Mouse (Mus musculus) intestine, embryonic 14.5 days (tissue): ENCODE measurements around the gene Rasa3. TPM values are rescaled to one million over a fixed set of nuclear protein-coding genes. Genes with fewer than 3 reads are reported as not detected.

Source experiments
- ATAC-seq: fragments of 200-750 bp; cut with Nextera tagmentation; replicated peaks from 2 replicates; pipeline ENCODE4 v1.8.0; 2017; ENCODE audit warnings: low read depth, moderate number of reproducible peaks, moderate TSS enrichment, moderate library complexity; ENCODE audit not compliant: low FRiP score, low TSS enrichment
- DNase-seq: peaks from one replicate; pipeline ENCODE4 v3.0.0-alpha.2; 2018; ENCODE audit warnings: low spot score
- H3K27ac ChIP-seq: fragments of 300-500 bp; sonication (generic); 2 replicates; pipeline ENCODE4 v1.5.1; 2014; ENCODE audit warnings: low read depth, mild to moderate bottlenecking, control low read depth
- H3K27me3 ChIP-seq: fragments of 300-500 bp; sonication (generic); replicated peaks from 2 replicates; pipeline ENCODE4 v1.6.1; 2014; ENCODE audit warnings: low read length, control low read depth; ENCODE audit not compliant: control insufficient read depth, insufficient read depth
- H3K36me3 ChIP-seq: fragments of 300-500 bp; sonication (generic); 2 replicates; pipeline ENCODE4 v1.6.1; 2014; ENCODE audit warnings: low read length, control low read depth; ENCODE audit not compliant: control insufficient read depth, insufficient read depth
- H3K4me1 ChIP-seq: fragments of 300-500 bp; sonication (generic); replicated peaks from 2 replicates; pipeline ENCODE4 v1.6.1; 2014; ENCODE audit warnings: low read length, control low read depth, mixed read lengths; ENCODE audit not compliant: control insufficient read depth, insufficient read depth
- H3K4me2 ChIP-seq: fragments of 300-500 bp; sonication (generic); 2 replicates; pipeline ENCODE4 v1.6.1; 2014; ENCODE audit warnings: low read length
- H3K4me3 ChIP-seq: fragments of 300-500 bp; sonication (generic); 2 replicates; pipeline ENCODE4 v1.5.1; 2014; ENCODE audit warnings: low read depth, low read length, control low read depth, mixed read lengths
- H3K9ac ChIP-seq: fragments of 300-500 bp; sonication (generic); 2 replicates; pipeline ENCODE4 v1.6.1; 2014; ENCODE audit warnings: mild to moderate bottlenecking, low read length
- H3K9me3 ChIP-seq: fragments of 300-500 bp; sonication (generic); 2 replicates; pipeline ENCODE4 v1.6.1; 2016; ENCODE audit warnings: low read length, control low read depth; ENCODE audit not compliant: control insufficient read depth
- WGBS: fragments of 180-500 bp; shearing (Covaris S2); extraction: QIAGEN DNeasy Blood & Tissue Kit; methylation state at CpG from one replicate; pipeline ENCODE4 v1.1.7; 2014; 5-methylcytosine and 5-hydroxymethylcytosine counted together
- polyA plus RNA-seq: library from polyadenylated mRNA; unstranded; fragments of >200 nt; fragmentation: Nextera tagmentation; extraction: Ambion mirVana; gene quantifications from 2 replicates; pipeline ENCODE4 v1.2.1, GENCODE M21; 2014

The Rasa3 gene
- polyA plus RNA-seq, 1 experiment from 2014 or later: 24.9 TPM

GRCm38 (mm10) chr8:13562118-13562517 lies 115.3 kb downstream of the Rasa3 start, which contains the start of gene 1700029H14Rik:
TSS of gene 1700029H14Rik (minus strand) at chr8:13562461.
- DNase-seq (no peak), ATAC-seq (peak; percentile 55; the same call in 1 of the 2 replicates)
- WGBS: 26% methylated on average over 13 of the region's 13 CpGs
- Histone ChIP-seq H3K4me1 (no peaks in the 10 kb centered on the region), H3K4me2 (no peak within 1 kb of the TSS), H3K36me3 (no peaks in the 10 kb centered on the region), H3K9me3 (no peaks in the 10 kb centered on the region), H3K27ac (no peak within 1 kb of the TSS), H3K27me3 (no peaks in the 10 kb centered on the region), H3K4me3 (no peak within 1 kb of the TSS), H3K9ac (no peak within 1 kb of the TSS)

GRCm38 (mm10) chr8:13557526-13557925 lies 119.9 kb downstream of the Rasa3 start:
- no peaks in the 10 kb centered on the region for H3K27me3 ChIP-seq
- H3K4me3 ChIP-seq: no peak overlapping the region
- H3K4me1 ChIP-seq: no peaks in the 10 kb centered on the region
- 58% methylated on average over 2 of the region's 2 CpGs for WGBS
- no peak overlapping the region for H3K4me2 ChIP-seq
- no peak overlapping the region for H3K9ac ChIP-seq
- no peaks in the 10 kb centered on the region for H3K36me3 ChIP-seq
- DNase-seq: no peak
- ATAC-seq: no peak
- H3K9me3 ChIP-seq: no peaks in the 10 kb centered on the region
- H3K27ac ChIP-seq: no peak overlapping the region

- H3K9ac ChIP-seq: no peak overlapping the region
- no peaks in the 10 kb centered on the region for H3K27me3 ChIP-seq
- no peak overlapping the region for H3K4me2 ChIP-seq
- ATAC-seq: no peak
- H3K27ac ChIP-seq: no peak overlapping the region
- no peaks in the 10 kb centered on the region for H3K9me3 ChIP-seq
- DNase-seq: no peak
- H3K36me3 ChIP-seq: no peaks in the 10 kb centered on the region
- WGBS: 91% methylated on average over 6 of the region's 6 CpGs
- 0 out of 2 replicates have a peak, but pooled peaks cover 2% of the 10 kb centered on the region for H3K4me1 ChIP-seq
- H3K4me3 ChIP-seq: no peak overlapping the region
Measured at GRCm38 (mm10) chr8:13551574-13551830, 125.9 kb downstream of the Rasa3 start.

GRCm38 (mm10) chr8:13550718-13551573 lies 126.5 kb downstream of the Rasa3 start:
- Histone ChIP-seq H3K4me3 (no peak overlapping the region), H3K36me3 (no peaks in the 10 kb centered on the region), H3K27ac (no peak overlapping the region), H3K4me1 (0 out of 2 replicates have a peak, but pooled peaks cover 2% of the 10 kb centered on the region), H3K9me3 (no peaks in the 10 kb centered on the region), H3K4me2 (no peak overlapping the region), H3K9ac (no peak overlapping the region), H3K27me3 (no peaks in the 10 kb centered on the region)
- ATAC-seq: peak; percentile 86
- 56% methylated on average over 9 of the region's 9 CpGs for WGBS
- peak; percentile 93 for DNase-seq

GRCm38 (mm10) chr8:13548831-13549230 lies 128.6 kb downstream of the Rasa3 start:
- Histone ChIP-seq H3K36me3 (no peaks in the 10 kb centered on the region), H3K27me3 (no peaks in the 10 kb centered on the region), H3K27ac (0 out of 2 replicates have a peak overlapping the region, but pooled peaks have one; percentile 2), H3K4me1 (0 out of 2 replicates have a peak, but pooled peaks cover 2% of the 10 kb centered on the region), H3K9ac (no peak overlapping the region), H3K4me3 (no peak overlapping the region), H3K4me2 (no peak overlapping the region), H3K9me3 (no peaks in the 10 kb centered on the region)
- WGBS: 38% methylated on average over 9 of the region's 9 CpGs
- DNase-seq (no peak), ATAC-seq (no peak)

GRCm38 (mm10) chr8:13548235-13548634 lies 129.2 kb downstream of the Rasa3 start:
- 28% methylated on average over 4 of the region's 4 CpGs for WGBS
- H3K9me3 ChIP-seq: no peaks in the 10 kb centered on the region
- no peaks in the 10 kb centered on the region for H3K27me3 ChIP-seq
- H3K9ac ChIP-seq: no peak overlapping the region
- H3K4me1 ChIP-seq: 0 out of 2 replicates have a peak, but pooled peaks cover 2% of the 10 kb centered on the region
- ATAC-seq (no peak), DNase-seq (no peak)
- H3K27ac ChIP-seq: no peak overlapping the region
- H3K4me3 ChIP-seq: no peak overlapping the region
- H3K4me2 ChIP-seq: no peak overlapping the region
- H3K36me3 ChIP-seq: no peaks in the 10 kb centered on the region

- Histone ChIP-seq H3K27ac (no peak overlapping the region), H3K4me1 (0 out of 2 replicates have a peak, but pooled peaks cover 2% of the 10 kb centered on the region), H3K4me2 (no peak overlapping the region), H3K9me3 (no peaks in the 10 kb centered on the region), H3K36me3 (no peaks in the 10 kb centered on the region), H3K4me3 (no peak overlapping the region), H3K9ac (no peak overlapping the region), H3K27me3 (no peaks in the 10 kb centered on the region)
- no peak for ATAC-seq
- 83% methylated on average over 4 of the region's 4 CpGs for WGBS
- DNase-seq: no peak
Measured at GRCm38 (mm10) chr8:13546421-13546820, 131.0 kb downstream of the Rasa3 start.

- Histone ChIP-seq H3K27me3 (no peaks in the 10 kb centered on the region), H3K27ac (no peak overlapping the region), H3K9ac (no peak overlapping the region), H3K36me3 (no peaks in the 10 kb centered on the region), H3K4me2 (no peak overlapping the region), H3K4me1 (no peaks in the 10 kb centered on the region), H3K9me3 (no peaks in the 10 kb centered on the region), H3K4me3 (no peak overlapping the region)
- 76% methylated on average over 5 of the region's 5 CpGs for WGBS
- ATAC-seq (no peak), DNase-seq (no peak)
Measured at GRCm38 (mm10) chr8:13541526-13541925, 135.9 kb downstream of the Rasa3 start.

- 90% methylated on average over 5 of the region's 5 CpGs for WGBS
- Histone ChIP-seq H3K27ac (no peak overlapping the region), H3K36me3 (no peaks in the 10 kb centered on the region), H3K27me3 (no peaks in the 10 kb centered on the region), H3K4me1 (no peaks in the 10 kb centered on the region), H3K9ac (no peak overlapping the region), H3K4me2 (no peak overlapping the region), H3K4me3 (no peak overlapping the region), H3K9me3 (no peaks in the 10 kb centered on the region)
- DNase-seq: no peak
- ATAC-seq: no peak
Measured at GRCm38 (mm10) chr8:13540122-13540521, 137.3 kb downstream of the Rasa3 start.
